Mouse (Mus musculus) megakaryocyte, embryonic 14.5 days (primary cell): ENCODE data around the gene Mcm10. TPM values are rescaled to one million over a fixed set of nuclear protein-coding genes. Genes with fewer than 3 reads are reported as not detected.
"Not testable (repeated sequence)": the region's sequence is repeated elsewhere in the genome, so short reads cannot be mapped to it uniquely, and the experiment has no call there.

ENCODE experiments used
- H3K27me3 ChIP-seq: replicated peaks from 2 replicates; pipeline ENCODE3; 2012; ENCODE audit warnings: inconsistent platforms
- H3K36me3 ChIP-seq: replicated peaks from 2 replicates; pipeline ENCODE3; 2012; ENCODE audit warnings: low read length, inconsistent platforms, mixed read lengths
- H3K4me1 ChIP-seq: 2 replicates; pipeline ENCODE4 v1.6.1; 2012; ENCODE audit warnings: inconsistent platforms
- H3K4me3 ChIP-seq: replicated peaks from 2 replicates; pipeline ENCODE3; 2012; ENCODE audit warnings: moderate library complexity, mild to moderate bottlenecking, inconsistent platforms
- H3K9me3 ChIP-seq: 2 replicates; pipeline ENCODE4 v1.6.1; 2012; ENCODE audit warnings: inconsistent platforms
- FLI1 ChIP-seq: IDR thresholded peaks from 2 replicates; pipeline ENCODE4 v1.6.1; 2012; ENCODE audit warnings: low read length, inconsistent platforms, mixed read lengths
- GATA1 ChIP-seq: IDR thresholded peaks from 3 replicates; pipeline ENCODE4 v1.6.1; 2012; ENCODE audit warnings: mixed read lengths, low read length, inconsistent platforms, borderline replicate concordance
- polyA plus RNA-seq: library from polyadenylated mRNA; stranded (reverse); fragments of >175 nt; gene quantifications from 2 replicates; pipeline ENCODE4 v1.2.3, GENCODE M21; 2012; ENCODE audit warnings: low replicate concordance; ENCODE audit not compliant: insufficient read depth

Mcm10 gene
- polyA plus RNA-seq, 1 experiment = 6.6 TPM

DNA sequence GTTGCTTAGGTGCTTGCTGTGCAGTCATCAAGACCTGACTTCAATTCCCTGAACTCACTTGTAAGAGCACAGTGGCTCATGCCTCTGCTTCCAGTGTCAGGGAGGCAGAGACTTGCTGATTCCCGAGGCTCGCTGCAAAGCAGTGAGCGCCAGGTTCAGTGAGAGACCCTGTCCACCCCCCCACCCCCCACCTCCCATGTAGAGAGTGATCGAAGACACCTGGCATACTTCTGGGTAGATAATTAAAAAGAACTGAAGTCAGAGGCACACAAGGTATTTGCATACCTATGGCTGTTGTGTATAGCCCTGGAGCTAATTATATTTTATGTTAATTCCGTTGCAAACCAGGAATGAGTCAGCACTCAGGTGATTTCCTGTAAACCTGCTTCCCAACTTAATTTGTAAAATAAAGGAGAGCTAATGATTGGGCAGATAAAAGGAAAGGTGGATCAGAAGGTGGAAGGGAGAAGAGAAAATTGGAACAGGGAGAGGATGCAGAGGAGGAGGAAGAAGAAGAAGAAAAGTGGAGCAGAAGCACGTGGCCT, 58.3 kb downstream of the Mcm10 start:
- Histone ChIP-seq H3K36me3 (no peaks in the 10 kb centered on the region), H3K4me3 (no peak overlapping the region), H3K27me3 (no peaks in the 10 kb centered on the region), H3K9me3 (peaks cover 7% of the 10 kb centered on the region; the same call in 1 of the 2 replicates), H3K4me1 (no peaks in the 10 kb centered on the region)
- TF ChIP-seq FLI1 = no peak
- no peak for TF ChIP-seq GATA1

DNA sequence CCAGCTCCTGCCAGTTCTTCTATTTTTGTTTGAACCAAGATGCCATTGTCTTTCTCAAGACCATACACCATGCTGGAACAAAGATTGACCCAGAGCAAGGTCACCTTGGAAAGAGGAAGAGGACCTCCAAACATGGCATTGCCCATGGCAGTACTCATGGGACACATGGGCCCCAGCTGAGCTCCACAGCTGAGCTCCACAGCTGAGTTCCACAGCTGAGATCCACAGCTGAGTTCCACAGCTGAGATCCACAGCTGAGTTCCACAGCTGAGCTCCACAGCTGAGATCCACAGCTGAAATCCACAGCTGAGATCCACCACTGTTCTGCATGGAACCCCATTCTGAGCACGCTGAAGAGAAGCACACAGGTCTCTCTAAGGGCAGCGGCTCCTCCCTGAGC, 61.6 kb downstream of the Mcm10 start:
- Histone ChIP-seq H3K27me3 (no peaks in the 10 kb centered on the region), H3K4me1 (no peaks in the 10 kb centered on the region), H3K4me3 (no peak overlapping the region), H3K9me3 (peaks cover 7% of the 10 kb centered on the region; the same call in 1 of the 2 replicates), H3K36me3 (no peaks in the 10 kb centered on the region)
- TF ChIP-seq GATA1 = no peak
- TF ChIP-seq FLI1 = no peak

DNA sequence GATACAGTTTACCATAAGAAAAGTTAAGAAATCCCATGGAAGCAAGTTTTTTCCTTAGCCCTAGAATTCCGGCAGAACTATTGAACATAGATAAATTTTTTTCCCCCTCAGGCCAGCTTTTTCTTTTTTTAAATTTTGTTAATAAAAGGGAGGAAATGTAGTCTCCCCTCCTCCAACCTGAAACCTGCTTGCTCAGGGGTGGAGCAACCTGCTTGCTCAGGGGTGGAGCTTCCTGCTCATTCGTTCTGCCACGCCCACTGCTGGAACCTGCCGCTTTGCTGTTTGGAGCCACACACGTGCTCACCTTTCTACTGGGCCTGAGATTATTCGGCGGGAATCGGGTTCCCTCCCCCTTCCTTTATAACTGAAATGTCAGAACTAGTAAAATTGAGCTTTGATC, 62.9 kb downstream of the Mcm10 start:
- H3K4me3 ChIP-seq, H3K27me3 ChIP-seq, H3K4me1 ChIP-seq, H3K9me3 ChIP-seq, H3K36me3 ChIP-seq: not testable (repeated sequence)

DNA sequence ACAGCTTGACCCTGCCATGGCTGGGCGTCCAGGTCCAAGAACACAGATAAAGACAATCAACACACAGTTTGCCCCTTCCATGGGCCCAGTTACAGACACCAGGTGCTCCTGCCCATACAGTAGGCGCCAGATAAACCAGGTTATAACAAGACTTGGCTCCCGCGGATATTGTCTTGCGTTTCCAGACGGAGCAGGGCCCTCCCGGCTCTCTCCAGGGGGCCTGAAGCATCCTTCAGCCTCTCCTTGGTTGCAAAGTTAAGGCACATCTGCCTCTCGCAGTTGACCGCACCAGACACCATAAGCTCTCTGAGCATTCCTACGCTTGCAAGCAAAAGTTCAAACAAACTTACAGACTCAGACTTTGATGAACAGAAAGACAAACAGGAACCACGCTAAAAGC, 71.7 kb downstream of the Mcm10 start:
- Histone ChIP-seq H3K4me3 (no peak overlapping the region), H3K27me3 (no peaks in the 10 kb centered on the region), H3K4me1 (no peaks in the 10 kb centered on the region), H3K9me3 (peaks cover 25% of the 10 kb centered on the region), H3K36me3 (peaks cover 3% of the 10 kb centered on the region)
- TF ChIP-seq FLI1 = no peak
- TF ChIP-seq GATA1 = no peak

Other genes with a start within 250 kb of the Mcm10 start
- 0.61 and 2.5 TPM in 2 replicates for gene Sephs1, start 131.2 kb downstream of the Mcm10 start, polyA plus RNA-seq
- 3.0 TPM in 1 of 2 replicates, not detected in the other for gene Phyh, start 93.8 kb downstream of the Mcm10 start, polyA plus RNA-seq
- gene Ucma, start 36.7 kb downstream of the Mcm10 start, polyA plus RNA-seq = not detected in 2 replicates
- 5.1 and 24.7 TPM in 2 replicates for gene Optn, start 51.3 kb upstream of the Mcm10 start, polyA plus RNA-seq
- gene Ccdc3, start 125.0 kb upstream of the Mcm10 start, polyA plus RNA-seq = not detected in 2 replicates